Mouse (Mus musculus) midbrain, embryonic 11.5 days (tissue): ENCODE data around the gene Gm8300. TPM values are rescaled to one million over a fixed set of nuclear protein-coding genes. Genes with fewer than 3 reads are reported as not detected.
"Not testable (repeated sequence)": the region's sequence is repeated elsewhere in the genome, so short reads cannot be mapped to it uniquely, and the experiment has no call there.

Experiments used
- ATAC-seq: fragments of 200-750 bp; cut with Nextera tagmentation; 2 replicates; pipeline ENCODE4 v1.8.0; 2017; ENCODE audit warnings: moderate TSS enrichment, moderate library complexity; ENCODE audit not compliant: low FRiP score
- DNase-seq: peaks from one replicate; pipeline ENCODE4 v3.0.0; 2015; ENCODE audit warnings: low spot score; ENCODE audit errors: missing footprints
- H3K27ac ChIP-seq: fragments of 300-500 bp; sonication (generic); 2 replicates; pipeline ENCODE4 v1.5.1; 2014; ENCODE audit warnings: low read depth, low read length
- H3K27me3 ChIP-seq: fragments of 300-500 bp; sonication (generic); 2 replicates; pipeline ENCODE4 v1.6.1; 2014; ENCODE audit warnings: mild to moderate bottlenecking, low read length, moderate library complexity, mixed read lengths; ENCODE audit not compliant: control insufficient read depth, insufficient read depth
- H3K36me3 ChIP-seq: fragments of 300-500 bp; sonication (generic); 2 replicates; pipeline ENCODE4 v1.6.1; 2014; ENCODE audit warnings: mild to moderate bottlenecking, low read length, moderate library complexity, mixed read lengths; ENCODE audit not compliant: control insufficient read depth, insufficient read depth
- H3K4me1 ChIP-seq: fragments of 300-500 bp; sonication (generic); 2 replicates; pipeline ENCODE4 v1.6.1; 2014; ENCODE audit warnings: low read length; ENCODE audit not compliant: control insufficient read depth, insufficient read depth
- H3K4me2 ChIP-seq: fragments of 300-500 bp; sonication (generic); 2 replicates; pipeline ENCODE4 v1.6.1; 2014; ENCODE audit warnings: mild to moderate bottlenecking, moderate library complexity
- H3K4me3 ChIP-seq: fragments of 300-500 bp; sonication (generic); 2 replicates; pipeline ENCODE4 v1.5.1; 2014; ENCODE audit warnings: low read depth, low read length
- H3K9ac ChIP-seq: fragments of 300-500 bp; sonication (generic); 2 replicates; pipeline ENCODE4 v1.6.1; 2014; ENCODE audit warnings: low read length
- H3K9me3 ChIP-seq: fragments of 300-500 bp; sonication (generic); 2 replicates; pipeline ENCODE4 v1.6.1; 2016; ENCODE audit warnings: low read length; ENCODE audit not compliant: control insufficient read depth
- WGBS: fragments of 180-500 bp; shearing (Covaris S2); extraction: QIAGEN DNeasy Blood & Tissue Kit; methylation state at CpG from one replicate; pipeline ENCODE4 v1.1.7; 2014; 5-methylcytosine and 5-hydroxymethylcytosine counted together
- polyA plus RNA-seq: library from polyadenylated mRNA; unstranded; fragments of >200 nt; fragmentation: Nextera tagmentation; extraction: Ambion mirVana; gene quantifications from 2 replicates; pipeline ENCODE4 v1.2.1, GENCODE M21; 2014

Gm8300 gene
- polyA plus RNA-seq, 1 experiment from 2014 or later: not detected

DNA sequence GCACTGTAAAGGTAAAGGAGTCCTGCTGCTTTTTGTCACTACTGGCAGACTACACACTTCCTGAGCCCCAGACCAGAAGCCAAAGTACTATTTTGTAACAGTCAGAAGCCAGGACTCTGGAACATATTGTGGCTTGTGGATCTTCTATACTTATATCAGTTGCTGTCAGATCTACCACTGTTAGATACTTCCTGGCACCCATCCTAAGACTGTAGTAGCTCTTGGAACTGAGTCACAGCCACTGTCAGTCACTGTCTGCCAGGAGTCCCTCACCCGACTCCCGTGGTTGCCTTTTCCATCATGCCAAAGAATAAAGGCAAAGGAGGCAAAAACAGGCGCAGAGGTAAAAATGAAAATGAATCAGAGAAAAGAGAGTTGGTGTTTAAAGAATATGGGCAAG lies 19.7 kb upstream of the Gm8300 start, which contains the start of gene Gm5788:
Gene Gm5788, plus strand, starts transcription at position 301 of the 400 bp plus-strand sequence.
- DNase-seq, H3K9me3 ChIP-seq, H3K27ac ChIP-seq, H3K9ac ChIP-seq, H3K4me2 ChIP-seq, H3K27me3 ChIP-seq, H3K36me3 ChIP-seq, ATAC-seq, H3K4me1 ChIP-seq, H3K4me3 ChIP-seq: not testable (repeated sequence)
- WGBS: 100% methylated on average over 3 of the region's 3 CpGs

GRCm38 (mm10) chr12:87519616-87520015 lies 5.5 kb downstream of the Gm8300 start:
- not testable (repeated sequence) for H3K4me1 ChIP-seq, H3K9me3 ChIP-seq, H3K36me3 ChIP-seq, H3K9ac ChIP-seq, DNase-seq, H3K27me3 ChIP-seq, H3K27ac ChIP-seq, H3K4me2 ChIP-seq, H3K4me3 ChIP-seq, ATAC-seq
- WGBS: 65% methylated on average over 3 of the region's 3 CpGs

- DNase-seq (no peak), ATAC-seq (no peak)
- Histone ChIP-seq H3K4me1 (no peaks in the 10 kb centered on the region), H3K9me3 (no peaks in the 10 kb centered on the region), H3K27ac (no peak overlapping the region), H3K36me3 (no peaks in the 10 kb centered on the region), H3K4me2 (no peak overlapping the region), H3K9ac (no peak overlapping the region), H3K27me3 (no peaks in the 10 kb centered on the region), H3K4me3 (no peak overlapping the region)
- WGBS: 82% methylated on average over 3 of the region's 3 CpGs
Observed at GRCm38 (mm10) chr12:87543927-87544326, 29.8 kb downstream of the Gm8300 start.

GRCm38 (mm10) chr12:87550628-87551027 lies 36.5 kb downstream of the Gm8300 start:
- 100% methylated on average over 4 of the region's 4 CpGs for WGBS
- H3K4me1 ChIP-seq, H3K4me3 ChIP-seq, H3K9me3 ChIP-seq, H3K36me3 ChIP-seq, H3K27ac ChIP-seq, DNase-seq, ATAC-seq, H3K9ac ChIP-seq, H3K27me3 ChIP-seq, H3K4me2 ChIP-seq: not testable (repeated sequence)

Other genes with a start within 250 kb of the Gm8300 start
- 59.6 and 64.5 TPM in 2 replicates for gene Vipas39, start 248.1 kb upstream of the Gm8300 start, polyA plus RNA-seq
- 215 and 230 TPM in 2 replicates for gene Ahsa1, start 247.8 kb upstream of the Gm8300 start, polyA plus RNA-seq
- 0.52 and 0.53 TPM in 2 replicates for gene Ism2, start 214.6 kb upstream of the Gm8300 start, polyA plus RNA-seq
- gene Sptlc2, start 126.0 kb upstream of the Gm8300 start, polyA plus RNA-seq: 56.1 and 61.8 TPM in 2 replicates
- 283 and 306 TPM in 2 replicates for gene Slirp, start 70.4 kb upstream of the Gm8300 start, polyA plus RNA-seq
- 37.6 TPM in 2 replicates for gene Alkbh1, start 70.3 kb upstream of the Gm8300 start, polyA plus RNA-seq
- 173 and 176 TPM in 2 replicates for gene Snw1, start 42.0 kb upstream of the Gm8300 start, polyA plus RNA-seq
- gene Gm5788, start 19.6 kb upstream of the Gm8300 start, polyA plus RNA-seq: not detected in 2 replicates
- gene Oog1, start 88.4 kb downstream of the Gm8300 start, polyA plus RNA-seq: not detected in 2 replicates
- gene Gm4027, start 104.6 kb downstream of the Gm8300 start, polyA plus RNA-seq: not detected in 2 replicates
- not detected in 2 replicates for gene Gm16381, start 130.3 kb downstream of the Gm8300 start, polyA plus RNA-seq